Mouse (Mus musculus) embryo, embryonic 10 days (tissue): Measurements from ENCODE around the gene Olfr1276.

Experiments used
- DNase-seq: peaks from one replicate; pipeline ENCODE4 v3.0.0-alpha.2; 2015; ENCODE audit warnings: low spot score

Gene Olfr1276

DNA sequence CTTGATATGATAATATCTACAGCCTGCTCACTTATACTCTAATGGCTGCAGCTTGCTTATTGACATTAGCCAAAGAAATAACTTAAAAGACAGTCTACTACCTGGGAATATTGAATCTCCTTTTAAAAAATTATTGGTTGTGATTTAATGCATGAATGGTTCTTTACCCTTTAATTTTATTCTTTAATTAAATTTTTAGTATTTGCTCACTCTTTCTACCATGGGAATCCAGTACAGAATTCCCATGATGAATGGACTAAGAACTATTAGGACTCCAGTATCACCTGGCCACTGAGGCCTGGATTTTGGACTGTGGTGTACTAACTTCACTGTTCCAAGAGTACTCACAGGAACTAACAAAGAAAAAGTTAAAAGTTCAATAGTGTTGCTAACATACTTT, at the start of gene Olfr1276:
Gene Olfr1276 (plus strand): TSS at position 301 of the 400 bp plus-strand sequence.
- DNase-seq, result no peak

DNA sequence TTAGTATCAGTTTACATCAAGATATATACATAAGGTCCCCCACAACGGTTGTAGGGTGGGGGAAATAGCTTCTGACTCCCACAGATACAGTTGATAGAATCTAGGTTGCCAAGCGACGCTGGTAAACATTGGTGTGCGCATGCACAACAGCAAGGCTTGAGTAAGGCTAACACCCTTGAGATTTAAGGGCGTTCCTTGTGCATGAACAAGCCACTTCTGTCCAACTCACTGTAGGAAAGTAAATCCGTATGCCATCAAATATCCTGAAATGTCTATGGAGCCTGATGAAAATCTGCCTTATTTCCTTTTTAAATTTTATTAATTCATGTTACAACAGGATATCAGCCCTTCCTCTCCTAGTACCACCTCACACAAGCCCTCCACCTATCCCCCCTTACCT, 24.8 kb upstream of the Olfr1276 start, which contains the start of gene 4930430A15Rik:
Gene 4930430A15Rik (minus strand): TSS at position 101 of the 400 bp plus-strand sequence.
- no peak for DNase-seq

DNA sequence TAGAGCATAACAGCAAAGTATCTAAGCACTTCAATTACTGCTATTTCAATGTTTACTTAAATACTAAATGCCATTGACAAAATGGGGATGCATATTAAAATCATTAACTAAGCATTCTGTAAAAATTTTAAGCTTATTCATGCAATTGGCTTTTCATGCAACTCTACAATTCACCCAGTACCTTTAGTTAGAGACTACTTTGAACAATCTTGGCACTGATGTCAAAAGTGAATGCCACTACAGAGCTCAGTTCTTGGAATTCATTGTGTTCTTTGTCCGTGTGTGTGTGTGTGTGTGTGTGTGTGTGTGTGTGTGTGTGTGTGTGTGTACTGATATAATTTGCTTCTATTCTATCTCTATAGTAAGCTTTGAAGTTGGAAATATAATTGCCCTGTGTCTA, 19.1 kb upstream of the Olfr1276 start, which contains the start of gene Olfr1275:
Gene Olfr1275 (minus strand): TSS at position 101 of the 400 bp plus-strand sequence.
- DNase-seq, result no peak

DNA sequence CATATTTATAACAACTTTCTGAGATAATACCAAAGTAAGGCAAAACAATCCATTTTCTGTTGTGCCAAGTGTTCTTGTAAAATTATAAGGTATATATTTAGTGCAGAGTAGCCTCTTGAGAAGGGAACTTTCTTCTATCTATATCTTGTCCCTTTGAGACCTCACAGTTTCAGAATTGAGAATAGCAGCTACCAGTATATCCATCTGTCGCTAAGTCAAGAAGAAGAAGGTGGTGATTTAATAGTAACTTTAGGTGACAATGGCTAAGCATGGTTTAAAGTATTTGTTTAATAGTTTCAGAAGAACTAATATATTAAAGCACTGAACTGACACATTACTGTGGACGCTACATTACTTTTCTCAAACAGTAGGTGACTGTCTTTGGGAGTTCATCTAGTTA, 19.7 kb downstream of the Olfr1276 start, which contains the start of gene Olfr1277:
Gene Olfr1277 (minus strand): TSS at position 101 of the 400 bp plus-strand sequence.
- no peak for DNase-seq

DNA sequence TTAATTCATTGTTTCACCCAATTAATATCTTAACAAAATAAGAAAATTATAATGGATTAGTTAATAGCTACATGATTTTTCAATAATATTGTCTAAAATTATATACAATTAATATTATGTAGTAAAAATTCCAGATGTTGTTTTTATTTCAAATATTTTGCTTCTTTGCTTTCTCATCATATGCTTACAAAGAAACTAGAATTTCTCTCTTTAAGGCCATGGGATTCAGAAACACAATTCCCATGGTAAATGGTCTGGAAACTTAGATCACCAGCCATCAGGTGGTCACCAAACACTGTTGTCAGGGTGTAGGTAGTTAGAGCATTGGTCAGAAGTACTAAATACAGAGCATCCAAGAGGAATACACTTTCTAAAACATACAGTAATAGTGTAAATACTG, 35.5 kb downstream of the Olfr1276 start, which contains the start of gene Olfr1278:
Gene Olfr1278 (plus strand): TSS at position 301 of the 400 bp plus-strand sequence.
- no peak for DNase-seq

DNA sequence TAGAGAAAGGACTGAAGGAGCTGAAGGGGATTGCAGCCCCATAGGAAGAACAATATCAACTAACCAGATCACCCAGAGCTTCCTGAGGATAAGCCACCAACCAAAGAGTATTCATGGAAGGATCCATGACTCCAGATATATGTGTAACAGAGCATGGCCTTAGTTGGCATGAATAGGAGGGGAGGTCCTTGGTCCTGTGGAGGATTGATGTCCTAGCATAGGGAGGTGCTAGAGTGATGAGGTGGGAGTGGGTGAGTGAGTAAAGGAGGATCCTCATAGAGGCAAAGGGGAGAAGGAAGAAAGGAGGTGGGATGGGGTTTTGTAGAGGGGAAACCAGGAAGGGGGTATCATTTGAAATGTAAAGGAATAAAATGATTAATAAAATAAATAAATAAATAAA, 44.2 kb downstream of the Olfr1276 start:
- no peak for DNase-seq

DNA sequence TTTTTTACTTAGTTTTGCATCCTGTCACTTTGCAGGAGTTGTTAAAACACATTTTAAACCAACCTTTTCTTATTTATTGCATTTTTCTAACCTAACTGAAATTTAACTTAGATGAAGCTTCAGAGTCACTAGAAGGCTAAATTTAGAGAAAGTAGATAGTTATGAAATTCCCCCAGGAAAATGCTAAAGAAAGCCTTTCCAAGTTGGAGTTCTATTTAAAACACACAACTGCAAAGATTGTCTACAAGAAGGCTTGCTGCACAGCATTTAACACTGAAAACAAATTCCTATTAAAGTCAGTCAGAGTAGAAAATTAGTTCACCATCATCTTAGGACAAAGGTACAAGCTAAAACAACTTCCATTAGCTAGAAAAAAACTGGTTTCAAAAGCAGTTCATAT, 46.1 kb downstream of the Olfr1276 start, which contains the start of gene Olfr1279:
Gene Olfr1279 (plus strand): TSS at position 262 of the 400 bp plus-strand sequence.
- no peak for DNase-seq
